In genomic region chr4:138344891-138345545, GRCm38 (mm10) we compare ENCODE assay signal across 10 mouse cellular contexts. TPM values are rescaled to one million over a fixed set of nuclear protein-coding genes. Genes with fewer than 3 reads are reported as not detected.
A peak's percentile ranks its signal among the peaks of the same experiment; 100 is the strongest.
DNase-seq lines count a peak whose midpoint lies in the region; ATAC-seq lines count a peak whose summit lies in the region.
"Had no signal": no experiment of that assay in that cellular context is flagged by ENCODE, and none has a peak within 500 bp of the region (broad histone marks: within the 10 kb centered on the region; RNA-seq: fewer than 3 reads in every experiment).

No protein-coding gene starts in this region.

- WGBS in kidney, embryonic 14.5 days: 84% methylated on average over 9 of the region's 9 CpGs
- 81% methylated on average over 9 of the region's 9 CpGs for WGBS in forebrain, embryonic 13.5 days

- H3K4me1 ChIP-seq in kidney, embryonic 14.5 days (ENCODE audit: control insufficient read depth, insufficient read depth, low read length): peaks cover 7% of the 10 kb centered on the region; the same call in 1 of the 2 replicates
- H3K4me1 ChIP-seq in forebrain, embryonic 13.5 days: no peaks in the 10 kb centered on the region

- H3K9ac ChIP-seq in kidney, embryonic 14.5 days (ENCODE audit: low read depth, low read length): no peak overlapping the region
- H3K9ac ChIP-seq in forebrain, embryonic 13.5 days: no peak overlapping the region

- no peak overlapping the region for H3K27ac ChIP-seq in kidney, embryonic 14.5 days (ENCODE audit: low read depth, low read length)
- no peak overlapping the region for H3K27ac ChIP-seq in forebrain, embryonic 13.5 days

- DNase-seq in kidney, adult 11 months: peak; percentile 51
- DNase-seq in adipocyte (ENCODE audit: low spot score): peak; percentile 19
- DNase-seq in lung, postnatal 4 days: peak; percentile 44 to 52
- DNase-seq: right cerebral cortex, postnatal 25 days had no signal

- no peak overlapping the region for H3K4me3 ChIP-seq in kidney, embryonic 14.5 days (ENCODE audit: low read length)
- no peak overlapping the region for H3K4me3 ChIP-seq in forebrain, embryonic 13.5 days

- H3K27me3 ChIP-seq in kidney, embryonic 14.5 days (ENCODE audit: control insufficient read depth, insufficient read depth, low read length): no peaks in the 10 kb centered on the region
- H3K27me3 ChIP-seq in forebrain, embryonic 13.5 days: no peaks in the 10 kb centered on the region

- H3K9me3 ChIP-seq in kidney, embryonic 14.5 days (ENCODE audit: control insufficient read depth, low read length): no peaks in the 10 kb centered on the region
- no peaks in the 10 kb centered on the region for H3K9me3 ChIP-seq in forebrain, embryonic 13.5 days (replicated peaks)

- no peaks in the 10 kb centered on the region for H3K36me3 ChIP-seq in kidney, embryonic 14.5 days (ENCODE audit: control insufficient read depth, insufficient read depth, low read length)
- H3K36me3 ChIP-seq in forebrain, embryonic 13.5 days (ENCODE audit: poor library complexity, severe bottlenecking): no peaks in the 10 kb centered on the region

- no peak for ATAC-seq in kidney, embryonic 14.5 days (ENCODE audit: low FRiP score, low TSS enrichment)
- ATAC-seq in common myeloid progenitor, adult 5-6 weeks (replicated peaks; ENCODE audit: low read depth, poor library complexity, severe bottlenecking): 0 out of 2 replicates have a peak, but pooled peaks have one; percentile 18
- no peak for ATAC-seq in erythroid progenitor cell, adult 5-6 weeks (replicated peaks; ENCODE audit: low FRiP score, poor library complexity, severe bottlenecking)
- ATAC-seq in forebrain, embryonic 13.5 days: no peak
- ATAC-seq: hindbrain, embryonic 16.5 days had no signal

- no peak overlapping the region for H3K4me2 ChIP-seq in kidney, embryonic 14.5 days (replicated peaks; ENCODE audit: low read depth, low read length)
- H3K4me2 ChIP-seq in forebrain, embryonic 13.5 days: no peak overlapping the region

RNA-seq across cellular contexts. Expression of gene Pink1, which starts 18.9 kb away (rescaled TPM):
- 25.7 and 27.1 TPM in 2 replicates for polyA plus RNA-seq in kidney, embryonic 14.5 days (2014; fragmentation: Nextera tagmentation; extraction: Ambion mirVana)
- 33.8 and 51.5 TPM in 2 replicates for total RNA-seq in common myeloid progenitor, adult 5-6 weeks (2017)
- total RNA-seq in erythroid progenitor cell, adult 5-6 weeks (2015; ENCODE audit: low replicate concordance): 20.2 and 26.8 TPM in 2 replicates
- 20.8 and 36.6 TPM in 2 replicates for total RNA-seq in erythroid progenitor cell, adult 5-6 weeks (2017; ENCODE audit: low replicate concordance)
- polyA plus RNA-seq in forebrain, embryonic 13.5 days (2015; fragmentation: Nextera tagmentation; extraction: Ambion mirVana): 62.4 and 64.2 TPM in 2 replicates

RNA-seq across cellular contexts. Expression of gene Cda, which starts 22.8 kb away (rescaled TPM):
- polyA plus RNA-seq in kidney, embryonic 14.5 days (2014; fragmentation: Nextera tagmentation; extraction: Ambion mirVana): 21.7 TPM in 2 replicates
- not detected in 2 replicates for total RNA-seq in common myeloid progenitor, adult 5-6 weeks (2017)
- not detected in 2 replicates for total RNA-seq in erythroid progenitor cell, adult 5-6 weeks (2015; ENCODE audit: low replicate concordance)
- total RNA-seq in erythroid progenitor cell, adult 5-6 weeks (2017; ENCODE audit: low replicate concordance): not detected in 2 replicates
- polyA plus RNA-seq in forebrain, embryonic 13.5 days (2015; fragmentation: Nextera tagmentation; extraction: Ambion mirVana): 1.9 and 2.2 TPM in 2 replicates

RNA-seq across cellular contexts. Expression of gene Ddost, which starts 40.5 kb away (rescaled TPM):
- 299 and 332 TPM in 2 replicates for polyA plus RNA-seq in kidney, embryonic 14.5 days (2014; fragmentation: Nextera tagmentation; extraction: Ambion mirVana)
- total RNA-seq in common myeloid progenitor, adult 5-6 weeks (2017): 101 and 107 TPM in 2 replicates
- total RNA-seq in erythroid progenitor cell, adult 5-6 weeks (2015; ENCODE audit: low replicate concordance): 65.6 and 81.3 TPM in 2 replicates
- 34.7 and 39.8 TPM in 2 replicates for total RNA-seq in erythroid progenitor cell, adult 5-6 weeks (2017; ENCODE audit: low replicate concordance)
- polyA plus RNA-seq in forebrain, embryonic 13.5 days (2015; fragmentation: Nextera tagmentation; extraction: Ambion mirVana): 176 and 192 TPM in 2 replicates

RNA-seq across cellular contexts. Expression of gene Fam43b, which starts 51.3 kb away (rescaled TPM):
- not detected in 2 replicates for polyA plus RNA-seq in kidney, embryonic 14.5 days (2014; fragmentation: Nextera tagmentation; extraction: Ambion mirVana)
- not detected in 2 replicates for total RNA-seq in common myeloid progenitor, adult 5-6 weeks (2017)
- not detected in 2 replicates for total RNA-seq in erythroid progenitor cell, adult 5-6 weeks (2015; ENCODE audit: low replicate concordance)
- not detected in 2 replicates for total RNA-seq in erythroid progenitor cell, adult 5-6 weeks (2017; ENCODE audit: low replicate concordance)
- 0.84 and 0.96 TPM in 2 replicates for polyA plus RNA-seq in forebrain, embryonic 13.5 days (2015; fragmentation: Nextera tagmentation; extraction: Ambion mirVana)
- polyA plus RNA-seq: neural tube, embryonic 11.5 days had no signal
